Mouse (Mus musculus) hindbrain, embryonic 12.5 days (tissue): ENCODE measurements around the gene Ankrd13b. TPM values are rescaled to one million over a fixed set of nuclear protein-coding genes. Genes with fewer than 3 reads are reported as not detected.
"Not testable (repeated sequence)": the region's sequence is repeated elsewhere in the genome, so short reads cannot be mapped to it uniquely, and the experiment has no call there.

Experiments used
- ATAC-seq: fragments of 200-750 bp; cut with Nextera tagmentation; 2 replicates; pipeline ENCODE4 v1.8.0; 2017; ENCODE audit warnings: moderate TSS enrichment; ENCODE audit not compliant: low FRiP score
- H3K27ac ChIP-seq: fragments of 300-500 bp; sonication (generic); 2 replicates; pipeline ENCODE4 v1.5.1; 2016; ENCODE audit warnings: mild to moderate bottlenecking
- H3K27me3 ChIP-seq: fragments of 300-500 bp; sonication (generic); 2 replicates; pipeline ENCODE4 v1.6.1; 2016; ENCODE audit warnings: mild to moderate bottlenecking
- H3K36me3 ChIP-seq: fragments of 300-500 bp; sonication (generic); 2 replicates; pipeline ENCODE4 v1.6.1; 2016; ENCODE audit warnings: mild to moderate bottlenecking
- H3K4me1 ChIP-seq: fragments of 300-500 bp; sonication (generic); 2 replicates; pipeline ENCODE4 v1.6.1; 2016
- H3K4me2 ChIP-seq: fragments of 300-500 bp; sonication (generic); replicated peaks from 2 replicates; pipeline ENCODE4 v1.6.1; 2016; ENCODE audit warnings: mild to moderate bottlenecking
- H3K4me3 ChIP-seq: fragments of 300-500 bp; sonication (generic); 2 replicates; pipeline ENCODE4 v1.5.1; 2016; ENCODE audit warnings: mild to moderate bottlenecking
- H3K9ac ChIP-seq: fragments of 300-500 bp; sonication (generic); 2 replicates; pipeline ENCODE4 v1.6.1; 2016; ENCODE audit warnings: mild to moderate bottlenecking, moderate library complexity
- H3K9me3 ChIP-seq: fragments of 300-500 bp; sonication (generic); replicated peaks from 2 replicates; pipeline ENCODE4 v1.6.1; 2016; ENCODE audit warnings: mild to moderate bottlenecking
- WGBS: fragments of 180-500 bp; shearing (Covaris S2); methylation state at CpG from one replicate; pipeline ENCODE4 v1.1.7; 2016; 5-methylcytosine and 5-hydroxymethylcytosine counted together
- polyA plus RNA-seq: library from polyadenylated mRNA; unstranded; fragments of >200 nt; fragmentation: Nextera tagmentation; extraction: Ambion mirVana; gene quantifications from 2 replicates; pipeline ENCODE4 v1.2.1, GENCODE M21; 2016

Ankrd13b gene
- 28.3 and 29.2 TPM in 2 replicates for polyA plus RNA-seq

DNA sequence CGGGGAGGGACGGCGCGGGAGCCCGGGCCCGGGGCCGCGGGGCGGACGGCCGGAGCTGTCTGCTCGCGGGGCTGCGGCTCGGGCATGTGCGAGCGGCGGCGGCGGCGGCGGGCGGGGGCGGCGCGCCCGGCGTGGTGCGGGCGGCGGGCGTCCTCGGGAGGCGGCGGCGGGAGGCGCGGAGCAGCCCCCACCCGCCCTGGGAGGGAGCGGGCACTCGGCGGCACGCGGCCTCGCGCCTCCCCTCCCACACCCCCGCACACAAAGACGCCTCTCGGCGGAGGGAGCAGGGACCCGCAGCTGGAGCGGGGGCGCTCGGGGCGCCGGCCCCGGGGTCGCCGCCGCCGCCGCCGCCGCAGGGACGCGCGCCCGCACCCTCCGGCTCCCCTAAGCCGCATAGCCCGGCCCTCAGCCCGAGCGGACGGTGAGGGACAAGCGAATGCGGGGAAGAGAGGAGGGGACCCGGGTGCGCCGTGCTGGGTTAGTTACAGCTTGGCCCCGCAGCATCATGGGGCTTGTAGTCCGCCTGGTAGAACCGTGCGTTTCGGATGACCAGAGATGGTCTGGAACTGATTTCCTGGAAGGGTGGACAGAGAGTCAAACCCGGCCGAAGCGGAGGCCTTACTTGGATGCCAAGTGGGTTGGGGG is at the start of gene Ankrd13b:
Gene Ankrd13b, minus strand, starts transcription at position 88 of the 645 bp plus-strand sequence.
- peak within 1 kb of the TSS; percentile 69 for H3K4me2 ChIP-seq
- H3K36me3 ChIP-seq: no peaks in the 10 kb centered on the region
- peak within 1 kb of the TSS; percentile 91 for H3K27ac ChIP-seq
- H3K9me3 ChIP-seq: no peaks in the 10 kb centered on the region
- H3K4me1 ChIP-seq: peaks cover 74% of the 10 kb centered on the region
- H3K4me3 ChIP-seq: peak within 1 kb of the TSS; percentile 94
- peak; percentile 59 for ATAC-seq
- H3K27me3 ChIP-seq: no peaks in the 10 kb centered on the region
- 1% methylated on average over 56 of the region's 87 CpGs for WGBS
- H3K9ac ChIP-seq: peak within 1 kb of the TSS; percentile 92

DNA sequence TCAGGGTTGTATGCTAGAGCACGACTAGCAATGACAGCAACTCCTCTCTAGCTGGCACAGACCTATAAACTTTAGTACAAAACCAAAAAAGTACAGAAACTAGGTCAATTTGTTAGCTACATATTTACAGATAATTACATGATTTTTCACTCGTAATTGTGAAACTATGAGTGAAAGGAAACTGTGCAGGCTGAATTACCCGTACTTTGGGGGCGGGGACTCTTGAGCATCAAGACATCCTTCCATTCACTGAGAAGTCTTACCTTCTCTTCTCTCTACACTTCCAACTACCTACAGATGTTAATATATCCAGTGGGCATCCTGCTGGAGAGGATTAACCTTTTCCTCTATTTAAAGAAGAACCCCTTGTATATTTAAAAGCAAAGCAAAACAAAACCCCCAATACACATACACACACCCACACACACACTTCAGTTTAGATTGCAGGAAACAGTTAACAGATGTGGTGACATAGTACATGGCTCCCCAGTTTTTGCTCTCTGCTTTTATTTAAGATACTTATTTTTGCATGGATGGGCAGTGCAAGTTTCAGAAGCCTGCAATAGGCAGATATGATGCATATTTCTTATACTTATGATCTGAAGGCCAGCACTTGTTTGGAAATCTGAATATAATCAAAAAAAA is 42.8 kb upstream of the Ankrd13b start:
- no peaks in the 10 kb centered on the region for H3K9me3 ChIP-seq
- H3K9ac ChIP-seq: no peak overlapping the region
- H3K27ac ChIP-seq: no peak overlapping the region
- H3K27me3 ChIP-seq: no peaks in the 10 kb centered on the region
- 93% methylated on average over 4 of the region's 4 CpGs for WGBS
- ATAC-seq: no peak
- H3K36me3 ChIP-seq: peaks cover 11% of the 10 kb centered on the region; the same call in 1 of the 2 replicates
- H3K4me2 ChIP-seq: no peak overlapping the region
- no peak overlapping the region for H3K4me3 ChIP-seq
- no peaks in the 10 kb centered on the region for H3K4me1 ChIP-seq

DNA sequence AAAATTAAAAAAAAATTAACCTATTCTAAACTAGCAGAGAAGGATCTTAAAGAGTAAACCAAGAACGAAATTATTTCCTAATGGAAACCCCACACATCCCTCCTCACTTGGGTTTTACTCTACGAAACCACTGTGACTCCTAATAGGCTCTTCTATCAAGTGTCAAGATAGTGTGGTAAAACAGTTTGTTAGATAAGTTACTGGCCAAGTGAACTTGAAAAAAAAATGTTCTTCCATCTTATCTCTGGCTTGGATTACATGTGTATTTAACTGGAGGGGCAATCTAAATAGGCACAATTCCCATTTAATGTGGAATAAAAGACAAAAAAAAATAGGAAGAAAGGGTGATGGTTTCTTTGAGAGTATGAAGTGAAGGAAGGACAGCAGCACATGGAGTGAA is 41.4 kb upstream of the Ankrd13b start:
- Histone ChIP-seq H3K4me3 (no peak overlapping the region), H3K27ac (no peak overlapping the region), H3K27me3 (no peaks in the 10 kb centered on the region), H3K36me3 (0 out of 2 replicates have a peak, but pooled peaks cover 3% of the 10 kb centered on the region), H3K9me3 (no peaks in the 10 kb centered on the region), H3K9ac (no peak overlapping the region), H3K4me1 (no peaks in the 10 kb centered on the region), H3K4me2 (no peak overlapping the region)
- WGBS: 91% methylated on average over 2 of the region's 2 CpGs
- no peak for ATAC-seq

DNA sequence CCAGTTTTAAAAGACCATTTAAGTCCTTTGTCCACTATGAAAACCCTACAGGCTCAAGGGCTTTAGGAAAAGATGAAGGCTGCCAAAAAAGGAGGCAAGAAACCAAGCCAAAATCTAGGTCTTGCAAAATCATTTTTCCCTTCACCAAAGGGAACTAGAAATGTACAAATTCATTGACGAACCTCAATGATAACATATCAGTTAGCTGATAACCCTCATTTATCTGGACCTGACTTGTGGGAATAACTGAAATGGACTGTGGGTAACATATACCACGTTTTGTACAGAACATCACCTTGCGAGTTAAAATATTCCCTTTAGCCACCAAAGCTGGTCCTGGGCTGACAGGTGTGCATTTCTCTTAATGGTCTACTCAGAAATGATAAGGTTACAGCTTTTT is 40.2 kb upstream of the Ankrd13b start:
- Histone ChIP-seq H3K9ac (no peak overlapping the region), H3K4me3 (no peak overlapping the region), H3K9me3 (no peaks in the 10 kb centered on the region), H3K4me2 (no peak overlapping the region), H3K27me3 (no peaks in the 10 kb centered on the region), H3K36me3 (0 out of 2 replicates have a peak, but pooled peaks cover 2% of the 10 kb centered on the region), H3K4me1 (no peaks in the 10 kb centered on the region), H3K27ac (no peak overlapping the region)
- 89% methylated on average over 3 of the region's 3 CpGs for WGBS
- ATAC-seq: no peak

DNA sequence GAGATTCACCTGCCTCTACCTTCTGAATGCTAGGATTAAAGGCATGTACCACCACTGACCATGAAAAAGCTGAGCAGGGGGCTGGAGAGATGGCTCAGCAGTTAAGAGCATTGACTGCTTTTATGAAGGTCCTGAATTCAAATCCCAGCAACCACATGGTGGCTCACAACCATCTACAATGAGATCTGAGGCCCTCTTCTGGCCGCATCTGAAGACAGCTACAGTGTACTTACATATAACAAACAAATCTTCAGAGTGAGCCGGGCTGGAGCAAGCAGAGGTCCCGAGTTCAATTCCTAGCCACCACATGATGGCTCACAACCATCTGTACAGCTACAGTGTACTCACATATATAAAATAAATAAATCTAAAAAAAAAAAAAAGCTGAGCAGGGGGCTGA is 38.9 kb upstream of the Ankrd13b start:
- H3K27ac ChIP-seq, ATAC-seq, H3K4me1 ChIP-seq, H3K9me3 ChIP-seq, H3K36me3 ChIP-seq, H3K4me3 ChIP-seq, H3K27me3 ChIP-seq, H3K9ac ChIP-seq, H3K4me2 ChIP-seq: not testable (repeated sequence)
- WGBS: 90% methylated on average over 3 of the region's 3 CpGs

DNA sequence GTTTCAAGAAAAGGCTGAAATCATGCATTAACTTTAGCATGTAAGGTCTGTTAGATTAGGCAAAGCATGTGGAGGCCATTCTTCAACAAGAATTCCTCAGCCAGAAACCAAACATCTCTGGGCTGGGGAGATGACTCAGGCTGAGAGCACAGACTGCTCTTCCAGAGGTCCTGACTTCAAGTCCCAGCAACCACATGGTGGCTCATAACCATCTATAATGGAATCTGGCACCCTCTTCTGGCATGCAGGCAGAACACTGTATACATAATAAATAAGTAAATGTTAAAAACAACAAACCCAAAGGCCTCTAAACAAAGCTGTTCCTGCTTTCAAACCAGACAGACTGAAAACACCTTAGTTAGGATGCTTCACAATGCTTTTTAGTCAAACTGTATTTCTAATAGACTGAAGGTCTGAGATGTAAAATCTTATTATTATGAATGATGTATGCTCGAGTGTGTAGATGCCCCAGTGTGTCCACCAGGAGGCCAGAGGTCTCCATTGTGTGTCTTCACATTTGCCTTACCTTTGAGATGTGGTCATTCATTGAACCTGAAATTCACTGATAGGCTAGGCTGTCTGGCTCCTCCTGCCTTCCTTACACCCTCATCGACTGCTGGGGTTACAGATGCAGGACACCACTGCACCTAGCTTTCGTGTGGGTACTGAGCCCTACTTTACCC is 36.5 kb upstream of the Ankrd13b start:
- Histone ChIP-seq H3K36me3 (no peaks in the 10 kb centered on the region), H3K9me3 (no peaks in the 10 kb centered on the region), H3K4me3 (no peak overlapping the region), H3K9ac (no peak overlapping the region), H3K27me3 (no peaks in the 10 kb centered on the region), H3K4me2 (no peak overlapping the region), H3K4me1 (no peaks in the 10 kb centered on the region), H3K27ac (no peak overlapping the region)
- 73% methylated on average over 3 of the region's 3 CpGs for WGBS
- ATAC-seq: no peak

DNA sequence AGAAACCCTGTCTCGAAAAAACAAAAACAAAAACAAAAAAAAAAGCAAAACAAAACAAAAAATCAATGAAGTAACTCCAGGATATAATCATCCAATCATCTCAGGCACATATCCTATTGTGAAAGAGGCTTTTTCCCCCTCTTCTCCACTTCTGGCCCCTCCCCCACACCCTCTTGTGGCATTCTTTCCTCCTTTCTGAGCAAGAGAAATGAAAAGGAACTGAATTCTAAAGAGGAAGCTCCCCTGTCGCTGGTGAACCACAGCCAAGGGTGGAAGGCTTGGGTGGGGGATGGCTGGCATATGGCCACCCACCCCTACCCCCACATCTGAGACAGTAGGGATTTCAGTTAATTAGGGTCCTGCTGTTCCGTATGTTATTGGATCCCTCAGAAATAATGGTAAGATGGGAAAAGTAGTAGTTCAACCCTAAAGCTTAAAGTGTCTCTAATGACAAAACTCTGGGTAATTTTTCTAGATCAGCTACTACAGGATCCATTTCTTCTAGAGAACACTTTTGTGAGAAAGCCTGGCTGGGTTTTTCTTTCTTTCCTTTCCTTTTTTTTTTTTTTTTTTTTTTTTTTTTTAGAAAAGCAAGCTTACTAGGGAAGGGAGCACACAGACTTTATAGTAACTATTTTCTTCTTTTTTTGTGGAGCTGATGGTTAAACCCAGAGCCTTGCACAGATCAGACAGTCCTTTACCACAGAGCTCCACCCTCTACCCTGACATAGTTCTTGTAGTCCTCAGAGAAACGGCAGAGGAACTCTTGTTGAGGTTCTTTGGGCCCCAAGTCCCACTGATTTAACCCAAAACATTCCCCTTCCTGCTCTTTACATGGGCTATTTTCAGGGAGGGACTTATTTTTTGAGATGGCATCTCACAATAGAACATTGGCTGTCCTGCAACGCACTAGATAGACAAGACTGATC is 31.4 kb upstream of the Ankrd13b start:
- WGBS: 46% methylated on average over 5 of the region's 5 CpGs
- Histone ChIP-seq H3K27ac (no peak overlapping the region), H3K9me3 (no peaks in the 10 kb centered on the region), H3K4me3 (no peak overlapping the region), H3K27me3 (peaks cover 14% of the 10 kb centered on the region), H3K4me2 (no peak overlapping the region), H3K9ac (no peak overlapping the region), H3K4me1 (peaks cover 17% of the 10 kb centered on the region), H3K36me3 (no peaks in the 10 kb centered on the region)
- ATAC-seq: no peak

DNA sequence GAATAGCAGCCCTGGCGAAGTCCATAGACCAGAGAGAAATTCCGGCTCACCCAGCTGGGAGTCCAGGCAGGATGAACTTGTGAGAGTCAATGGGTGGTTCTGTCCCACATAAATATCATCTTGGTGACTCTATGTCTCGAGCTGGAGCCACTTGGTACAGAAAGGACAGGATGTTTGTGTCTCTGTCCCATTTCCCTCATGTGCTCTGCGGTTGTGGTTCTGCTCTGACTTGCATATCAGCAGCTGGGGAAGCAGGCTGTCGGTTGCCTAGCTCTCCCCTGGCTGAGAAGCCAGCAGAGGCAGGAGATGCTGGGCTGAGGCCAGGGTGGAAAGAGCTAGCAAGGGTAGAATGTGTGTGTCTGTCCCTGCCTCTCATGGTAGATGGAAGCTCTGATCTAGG is 29.6 kb upstream of the Ankrd13b start, which contains the start of gene Gm10392:
Gene Gm10392, minus strand, starts transcription at position 156 of the 400 bp plus-strand sequence.
- Histone ChIP-seq H3K27ac (no peak within 1 kb of the TSS), H3K9me3 (no peaks in the 10 kb centered on the region), H3K36me3 (no peaks in the 10 kb centered on the region), H3K4me2 (no peak within 1 kb of the TSS), H3K9ac (no peak within 1 kb of the TSS), H3K4me3 (no peak within 1 kb of the TSS), H3K27me3 (peaks cover 24% of the 10 kb centered on the region), H3K4me1 (peaks cover 35% of the 10 kb centered on the region)
- no peak for ATAC-seq
- 85% methylated on average over 5 of the region's 5 CpGs for WGBS

DNA sequence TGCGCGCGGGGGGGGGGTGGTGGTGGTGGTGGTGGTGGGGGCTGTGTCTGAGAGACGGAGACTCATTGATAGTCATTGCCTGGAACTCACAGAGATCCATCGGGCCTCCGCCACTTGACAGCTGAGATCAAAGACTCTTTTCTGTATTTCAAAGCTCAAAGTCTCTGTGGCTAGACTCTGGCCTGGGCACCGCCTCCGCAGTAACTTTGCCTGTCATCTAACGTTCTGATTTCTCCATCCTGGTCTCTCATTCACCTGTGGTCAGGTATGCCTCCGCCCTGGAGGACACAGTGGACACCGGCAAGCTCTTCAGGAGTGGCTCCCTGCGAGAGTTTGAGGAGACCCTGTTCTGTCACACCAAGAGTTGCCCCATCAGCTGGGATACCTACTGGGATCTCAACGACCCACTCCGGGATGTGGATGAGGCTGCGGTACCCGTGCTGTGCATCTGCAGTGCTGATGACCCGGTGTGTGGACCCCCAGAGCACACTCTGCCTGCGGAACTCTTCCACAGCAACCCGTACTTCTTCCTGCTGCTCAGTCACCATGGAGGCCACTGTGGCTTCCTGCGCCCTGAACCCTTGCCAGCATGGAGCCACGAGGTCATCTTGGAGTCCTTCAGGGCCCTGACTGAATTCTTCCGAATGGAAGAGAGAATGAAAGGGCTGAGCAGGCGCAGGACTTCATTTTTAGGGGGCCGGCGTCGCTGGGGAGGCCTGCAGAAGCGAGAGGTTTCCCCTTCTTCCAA is 28.7 kb upstream of the Ankrd13b start:
- WGBS: 77% methylated on average over 27 of the region's 27 CpGs
- H3K27ac ChIP-seq: no peak overlapping the region

DNA sequence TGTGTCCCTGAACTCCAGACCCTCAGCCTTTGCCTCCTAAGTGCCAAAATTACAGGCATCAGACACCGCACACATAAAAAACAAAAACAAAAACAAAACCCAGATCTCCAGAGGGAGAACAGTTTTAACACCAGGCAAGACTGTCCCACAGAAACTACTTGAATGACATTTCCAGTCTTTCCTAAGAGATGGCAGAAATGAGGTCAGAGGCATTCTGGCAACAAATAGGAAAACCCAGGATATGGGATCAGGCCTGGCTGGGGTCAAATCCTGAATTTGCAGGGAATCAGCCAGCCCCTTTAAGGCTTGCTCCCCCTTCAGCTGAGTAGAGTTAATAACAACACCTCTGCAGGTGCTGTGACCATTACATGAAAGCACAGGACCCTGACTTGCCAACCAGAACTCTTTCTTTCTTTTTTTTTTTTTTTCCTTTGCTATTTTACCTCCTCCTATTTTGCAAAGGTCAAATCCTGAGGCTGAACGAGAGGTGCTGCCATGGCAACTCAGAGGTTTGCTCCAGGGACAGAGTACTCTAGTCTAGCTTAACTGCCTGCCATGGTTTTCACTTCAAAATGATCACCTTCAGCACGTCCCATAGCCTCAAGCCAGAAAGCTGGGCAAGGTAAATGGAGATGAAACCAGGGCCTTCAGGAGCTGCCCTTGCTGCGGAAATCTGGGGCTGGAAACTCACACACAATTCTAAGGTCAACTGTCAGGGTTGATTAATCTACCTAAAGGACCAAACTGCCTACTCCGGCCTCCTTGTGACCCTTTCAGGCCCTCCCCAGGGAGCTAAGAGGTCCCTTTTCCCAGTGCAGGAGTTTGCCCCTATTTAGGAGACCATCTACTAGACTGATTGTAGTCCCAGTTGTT is 27.3 kb upstream of the Ankrd13b start:
- H3K4me3 ChIP-seq: no peak overlapping the region
- ATAC-seq: no peak
- WGBS: 46% methylated on average over 5 of the region's 5 CpGs
- H3K9me3 ChIP-seq: no peaks in the 10 kb centered on the region
- peaks cover 24% of the 10 kb centered on the region for H3K27me3 ChIP-seq
- H3K4me2 ChIP-seq: no peak overlapping the region
- peaks cover 49% of the 10 kb centered on the region for H3K4me1 ChIP-seq
- no peak overlapping the region for H3K9ac ChIP-seq
- no peaks in the 10 kb centered on the region for H3K36me3 ChIP-seq
- no peak overlapping the region for H3K27ac ChIP-seq

More for the DNA sequence above, 28.7 kb upstream of the Ankrd13b start:
- Histone ChIP-seq H3K27me3 (peaks cover 24% of the 10 kb centered on the region), H3K9me3 (no peaks in the 10 kb centered on the region), H3K4me2 (no peak overlapping the region), H3K36me3 (no peaks in the 10 kb centered on the region), H3K4me1 (peaks cover 42% of the 10 kb centered on the region), H3K9ac (no peak overlapping the region), H3K4me3 (no peak overlapping the region)
- ATAC-seq: no peak
